Mouse (Mus musculus): ENCODE data around the gene Plxnc1. TPM values are rescaled to one million over a fixed set of nuclear protein-coding genes. Genes with fewer than 3 reads are reported as not detected.

Gene Plxnc1
- polyA plus RNA-seq, 1 experiment: 0.05 TPM

DNA sequence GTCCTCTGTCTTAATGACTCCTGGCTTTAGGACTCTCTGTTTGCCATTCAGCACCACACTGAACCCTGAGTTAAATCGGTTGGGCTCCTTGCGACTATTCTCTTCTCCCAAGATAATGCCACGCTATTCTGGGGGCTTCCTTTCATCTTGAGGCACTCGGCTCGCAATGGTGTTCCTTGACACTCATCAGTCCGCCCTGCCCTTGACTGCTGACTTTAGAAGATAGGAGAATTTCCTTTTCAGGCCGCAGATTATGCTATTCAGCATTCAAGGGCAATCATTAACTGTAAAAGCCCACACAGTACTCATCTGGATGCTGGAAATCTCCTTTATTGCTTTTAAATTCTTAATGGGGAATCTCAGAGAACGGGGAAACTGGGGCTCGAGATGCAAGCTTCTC, 108.8 kb downstream of the Plxnc1 start:
- H3K79me3 ChIP-seq (ENCODE audit: low read depth): no peaks in the 10 kb centered on the region
- no peaks in the 10 kb centered on the region for H3K36me3 ChIP-seq (ENCODE audit: control insufficient read depth, insufficient read depth)
- H3K27me3 ChIP-seq (ENCODE audit: control insufficient read depth, insufficient read depth, insufficient read length): peaks cover 30% of the 10 kb centered on the region
- no peak for TF ChIP-seq USF1 (IDR thresholded peaks at IDR 0.05; ENCODE audit: low read depth)
- TF ChIP-seq CEBPB (IDR thresholded peaks at IDR 0.05; ENCODE audit: low read depth): no peak
- TF ChIP-seq CTCF (IDR thresholded peaks at IDR 0.05; ENCODE audit: control insufficient read depth, insufficient read depth, insufficient read length): no peak
- no peak for TF ChIP-seq MAX (IDR thresholded peaks at IDR 0.05)
- TF ChIP-seq MYOD1 (IDR thresholded peaks at IDR 0.05; ENCODE audit: control insufficient read depth, insufficient read length, low read depth): no peak
- TF ChIP-seq FOSL1 (IDR thresholded peaks at IDR 0.05; ENCODE audit: insufficient read depth, low read length, poor library complexity, severe bottlenecking): no peak
- TF ChIP-seq MYOG (IDR thresholded peaks at IDR 0.05; ENCODE audit: control insufficient read depth, extremely low read depth, insufficient read length): no peak
- no peaks in the 10 kb centered on the region for H3K79me2 ChIP-seq (ENCODE audit: control insufficient read depth, insufficient read depth)
- H3ac ChIP-seq (ENCODE audit: control insufficient read depth, insufficient read length, low read depth): no peak overlapping the region
- no peak overlapping the region for H3K4me3 ChIP-seq (ENCODE audit: insufficient read depth, poor library complexity, severe bottlenecking)

DNA sequence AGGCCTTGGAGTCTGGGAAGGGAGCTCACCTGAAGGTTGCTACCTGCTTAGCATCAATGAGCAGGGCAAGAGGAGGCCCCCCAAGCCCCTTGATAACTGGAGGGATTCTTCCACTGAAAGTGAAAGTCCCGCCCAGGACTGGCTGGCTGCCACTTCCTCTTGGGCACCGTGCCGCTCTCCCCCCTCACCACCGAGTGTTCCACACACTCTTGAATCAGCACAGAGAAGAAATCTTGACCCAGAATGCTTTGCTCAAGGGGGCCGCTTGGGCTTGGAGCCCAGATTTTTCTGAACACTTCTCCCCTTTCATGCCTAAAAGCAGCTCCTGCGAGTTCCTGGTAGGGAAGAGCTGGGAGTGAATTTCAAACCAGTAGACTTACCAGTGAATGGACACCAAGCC, 115.2 kb downstream of the Plxnc1 start:
- Histone ChIP-seq H3K27me3 (ENCODE audit: control insufficient read depth, insufficient read depth, insufficient read length) (peaks cover 12% of the 10 kb centered on the region), H3ac (ENCODE audit: control insufficient read depth, insufficient read length, low read depth) (no peak overlapping the region), H3K36me3 (ENCODE audit: control insufficient read depth, insufficient read depth) (no peaks in the 10 kb centered on the region), H3K79me3 (ENCODE audit: low read depth) (no peaks in the 10 kb centered on the region), H3K79me2 (ENCODE audit: control insufficient read depth, insufficient read depth) (no peaks in the 10 kb centered on the region), H3K4me3 (ENCODE audit: insufficient read depth, poor library complexity, severe bottlenecking) (no peak overlapping the region)
- TF ChIP-seq CTCF (IDR thresholded peaks at IDR 0.05; ENCODE audit: control insufficient read depth, insufficient read depth, insufficient read length): no peak
- no peak for TF ChIP-seq MYOD1 (IDR thresholded peaks at IDR 0.05; ENCODE audit: control insufficient read depth, insufficient read length, low read depth)
- no peak for TF ChIP-seq FOSL1 (IDR thresholded peaks at IDR 0.05; ENCODE audit: insufficient read depth, low read length, poor library complexity, severe bottlenecking)
- TF ChIP-seq USF1 (IDR thresholded peaks at IDR 0.05; ENCODE audit: low read depth): no peak
- no peak for TF ChIP-seq MYOG (IDR thresholded peaks at IDR 0.05; ENCODE audit: control insufficient read depth, extremely low read depth, insufficient read length)
- TF ChIP-seq CEBPB (IDR thresholded peaks at IDR 0.05; ENCODE audit: low read depth): no peak
- TF ChIP-seq MAX (IDR thresholded peaks at IDR 0.05): no peak

DNA sequence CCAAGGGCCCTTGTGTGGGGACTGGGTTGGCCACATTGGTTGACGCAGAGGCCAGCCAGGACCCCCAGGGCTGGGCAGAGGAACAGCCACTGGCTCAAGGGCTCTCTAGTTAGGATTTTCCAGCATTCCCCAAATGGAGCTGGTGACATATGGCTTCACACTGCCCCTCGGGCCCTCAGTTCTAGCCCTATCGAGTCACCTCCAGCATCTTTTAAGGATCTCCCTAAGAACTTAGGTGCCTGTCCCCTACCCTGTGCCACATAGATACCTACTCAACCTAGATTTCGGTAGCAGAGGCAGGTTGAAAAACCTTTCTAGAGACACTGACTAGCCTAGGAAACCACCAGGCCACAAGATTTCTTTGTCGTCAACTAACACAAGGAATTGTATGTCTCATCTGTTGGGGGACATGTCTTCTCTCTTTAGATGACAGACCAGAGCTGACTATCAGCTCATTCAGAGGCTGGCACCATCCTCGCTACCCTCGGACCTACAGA, 115.9 kb downstream of the Plxnc1 start:
- Histone ChIP-seq H3K4me3 (ENCODE audit: insufficient read depth, poor library complexity, severe bottlenecking) (no peak overlapping the region), H3K27me3 (ENCODE audit: control insufficient read depth, insufficient read depth, insufficient read length) (peaks cover 12% of the 10 kb centered on the region), H3ac (ENCODE audit: control insufficient read depth, insufficient read length, low read depth) (no peak overlapping the region), H3K79me2 (ENCODE audit: control insufficient read depth, insufficient read depth) (no peaks in the 10 kb centered on the region), H3K79me3 (ENCODE audit: low read depth) (no peaks in the 10 kb centered on the region), H3K36me3 (ENCODE audit: control insufficient read depth, insufficient read depth) (no peaks in the 10 kb centered on the region)
- TF ChIP-seq FOSL1 (IDR thresholded peaks at IDR 0.05; ENCODE audit: insufficient read depth, low read length, poor library complexity, severe bottlenecking) (no peak), CEBPB (IDR thresholded peaks at IDR 0.05; ENCODE audit: low read depth) (no peak), USF1 (IDR thresholded peaks at IDR 0.05; ENCODE audit: low read depth) (no peak), MYOG (IDR thresholded peaks at IDR 0.05; ENCODE audit: control insufficient read depth, extremely low read depth, insufficient read length) (no peak), MAX (IDR thresholded peaks at IDR 0.05) (no peak), MYOD1 (IDR thresholded peaks at IDR 0.05; ENCODE audit: control insufficient read depth, insufficient read length, low read depth) (no peak), CTCF (IDR thresholded peaks at IDR 0.05; ENCODE audit: control insufficient read depth, insufficient read depth, insufficient read length) (no peak)

DNA sequence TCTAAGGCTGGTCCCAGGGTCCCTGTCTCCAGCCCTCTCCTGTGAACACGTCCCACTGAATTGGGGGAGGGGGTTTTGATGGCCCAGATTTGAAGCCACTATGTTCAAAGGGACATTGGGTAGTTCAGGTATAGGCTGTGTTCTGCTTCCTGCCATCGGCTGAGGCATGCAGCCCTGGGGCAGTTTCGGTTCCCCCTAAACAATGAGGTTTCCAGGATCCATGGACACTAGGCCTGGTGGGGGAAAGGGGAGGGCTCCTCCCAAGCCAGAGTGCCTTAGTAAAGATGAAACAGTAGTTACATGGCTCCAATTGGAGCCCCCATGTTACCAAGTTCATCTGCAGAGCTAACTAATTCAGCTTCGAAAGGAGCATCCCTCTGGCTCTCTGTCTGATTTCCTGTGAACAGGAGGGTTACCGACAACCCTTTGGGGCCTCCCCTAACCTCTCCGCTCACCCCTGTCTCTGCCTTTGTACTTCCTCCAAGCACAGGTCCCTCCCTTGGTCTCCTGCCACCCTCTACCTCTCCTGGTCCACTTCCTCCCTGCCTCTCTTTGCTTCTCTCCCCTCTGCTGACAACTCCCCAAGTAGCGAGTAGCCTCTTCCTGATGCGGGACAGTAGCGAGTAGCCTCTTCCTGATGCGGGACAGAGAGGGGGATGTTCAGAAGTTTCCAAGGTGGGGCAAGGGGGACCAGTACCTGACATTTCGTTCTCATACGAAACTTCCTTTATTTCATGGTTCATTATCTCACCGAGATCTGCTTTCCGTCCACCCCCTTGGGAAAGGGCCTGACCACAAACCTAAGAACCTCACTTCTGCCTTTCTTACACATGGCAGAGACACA, 116.5 kb downstream of the Plxnc1 start:
- H3K36me3 ChIP-seq (ENCODE audit: control insufficient read depth, insufficient read depth): no peaks in the 10 kb centered on the region
- H3ac ChIP-seq (ENCODE audit: control insufficient read depth, insufficient read length, low read depth): no peak overlapping the region
- H3K27me3 ChIP-seq (ENCODE audit: control insufficient read depth, insufficient read depth, insufficient read length): peaks cover 12% of the 10 kb centered on the region
- no peak overlapping the region for H3K4me3 ChIP-seq (ENCODE audit: insufficient read depth, poor library complexity, severe bottlenecking)
- H3K79me2 ChIP-seq (ENCODE audit: control insufficient read depth, insufficient read depth): no peaks in the 10 kb centered on the region
- H3K79me3 ChIP-seq (ENCODE audit: low read depth): no peaks in the 10 kb centered on the region
- TF ChIP-seq MYOD1 (IDR thresholded peaks at IDR 0.05; ENCODE audit: control insufficient read depth, insufficient read length, low read depth) (no peak), USF1 (IDR thresholded peaks at IDR 0.05; ENCODE audit: low read depth) (no peak), MAX (IDR thresholded peaks at IDR 0.05) (no peak), CEBPB (IDR thresholded peaks at IDR 0.05; ENCODE audit: low read depth) (no peak), MYOG (IDR thresholded peaks at IDR 0.05; ENCODE audit: control insufficient read depth, extremely low read depth, insufficient read length) (no peak), FOSL1 (IDR thresholded peaks at IDR 0.05; ENCODE audit: insufficient read depth, low read length, poor library complexity, severe bottlenecking) (no peak), CTCF (IDR thresholded peaks at IDR 0.05; ENCODE audit: control insufficient read depth, insufficient read depth, insufficient read length) (no peak)

DNA sequence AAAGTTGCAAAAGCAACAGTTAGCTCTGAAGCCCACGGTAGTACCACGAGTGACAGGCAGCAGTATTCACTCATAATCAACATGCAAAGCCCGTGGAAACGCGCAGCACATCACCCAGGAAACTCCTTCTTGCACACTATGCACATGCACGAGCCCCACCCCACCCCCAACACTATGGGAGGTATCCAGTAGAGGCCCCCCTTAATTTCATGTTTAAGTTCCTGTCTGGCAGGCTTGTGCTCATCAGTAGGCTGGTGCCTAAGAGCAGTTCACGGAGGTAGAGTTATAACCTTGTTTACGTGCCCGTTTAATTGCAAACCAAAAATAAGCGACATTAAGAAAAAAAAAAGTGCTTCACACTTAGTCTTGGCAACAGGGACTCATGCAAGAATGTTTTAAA, 117.3 kb downstream of the Plxnc1 start:
- no peaks in the 10 kb centered on the region for H3K36me3 ChIP-seq (ENCODE audit: control insufficient read depth, insufficient read depth)
- TF ChIP-seq MAX (IDR thresholded peaks at IDR 0.05) (no peak), CEBPB (IDR thresholded peaks at IDR 0.05; ENCODE audit: low read depth) (no peak), MYOG (IDR thresholded peaks at IDR 0.05; ENCODE audit: control insufficient read depth, extremely low read depth, insufficient read length) (no peak), FOSL1 (IDR thresholded peaks at IDR 0.05; ENCODE audit: insufficient read depth, low read length, poor library complexity, severe bottlenecking) (no peak), USF1 (IDR thresholded peaks at IDR 0.05; ENCODE audit: low read depth) (no peak), MYOD1 (IDR thresholded peaks at IDR 0.05; ENCODE audit: control insufficient read depth, insufficient read length, low read depth) (no peak), CTCF (IDR thresholded peaks at IDR 0.05; ENCODE audit: control insufficient read depth, insufficient read depth, insufficient read length) (no peak)
- no peak overlapping the region for H3ac ChIP-seq (ENCODE audit: control insufficient read depth, insufficient read length, low read depth)
- H3K27me3 ChIP-seq (ENCODE audit: control insufficient read depth, insufficient read depth, insufficient read length): peaks cover 8% of the 10 kb centered on the region
- H3K79me3 ChIP-seq (ENCODE audit: low read depth): no peaks in the 10 kb centered on the region
- no peak overlapping the region for H3K4me3 ChIP-seq (ENCODE audit: insufficient read depth, poor library complexity, severe bottlenecking)
- no peaks in the 10 kb centered on the region for H3K79me2 ChIP-seq (ENCODE audit: control insufficient read depth, insufficient read depth)

Measured in C2C12 (cell line).